Mouse (Mus musculus): ENCODE results near the gene Thada. TPM values are rescaled to one million over a fixed set of nuclear protein-coding genes. Genes with fewer than 3 reads are reported as not detected.

The Thada gene
- total and polyA plus RNA-seq, 2 experiments from 2014 or later = 4.3 to 12.2 TPM

GRCm38 (mm10) chr17:84497559-84497958 lies 31.6 kb upstream of the Thada start:
- no peaks in the 10 kb centered on the region for H3K27me3 ChIP-seq (ENCODE audit: insufficient read depth, low read length)
- H3K36me3 ChIP-seq (ENCODE audit: insufficient read depth, low read length) = no peaks in the 10 kb centered on the region
- no peaks in the 10 kb centered on the region for H3K4me1 ChIP-seq (ENCODE audit: insufficient read depth, low read length)
- no peak overlapping the region for H3K9ac ChIP-seq (replicated peaks; ENCODE audit: low read length, poor library complexity, severe bottlenecking)
- no peak for DNase-seq (ENCODE audit: low spot score)
- 63% methylated on average over 2 of the region's 2 CpGs for WGBS
- no peak for ATAC-seq (ENCODE audit: low FRiP score)
- no peak overlapping the region for H3K4me2 ChIP-seq (ENCODE audit: low read depth, low read length, poor library complexity, severe bottlenecking)
- no peaks in the 10 kb centered on the region for H3K9me3 ChIP-seq (ENCODE audit: low read length)
- H3K4me3 ChIP-seq (ENCODE audit: low read depth, low read length) = no peak overlapping the region
- no peak overlapping the region for H3K27ac ChIP-seq (ENCODE audit: low read depth, low read length)
- no peak for TF ChIP-seq CTCF (IDR thresholded peaks at IDR 0.05)

GRCm38 (mm10) chr17:84497026-84497425 lies 31.0 kb upstream of the Thada start:
- Histone ChIP-seq H3K4me3 (ENCODE audit: low read depth, low read length) (no peak overlapping the region), H3K9ac (replicated peaks; ENCODE audit: low read length, poor library complexity, severe bottlenecking) (no peak overlapping the region), H3K9me3 (ENCODE audit: low read length) (no peaks in the 10 kb centered on the region), H3K4me2 (ENCODE audit: low read depth, low read length, poor library complexity, severe bottlenecking) (no peak overlapping the region), H3K4me1 (ENCODE audit: insufficient read depth, low read length) (no peaks in the 10 kb centered on the region), H3K27ac (ENCODE audit: low read depth, low read length) (no peak overlapping the region), H3K27me3 (ENCODE audit: insufficient read depth, low read length) (no peaks in the 10 kb centered on the region), H3K36me3 (ENCODE audit: insufficient read depth, low read length) (no peaks in the 10 kb centered on the region)
- ATAC-seq (ENCODE audit: low FRiP score) (no peak), DNase-seq (ENCODE audit: low spot score) (no peak)
- TF ChIP-seq CTCF (IDR thresholded peaks at IDR 0.05) = no peak
- 85% methylated on average over 5 of the region's 5 CpGs for WGBS

- no peak for TF ChIP-seq CTCF (IDR thresholded peaks at IDR 0.05)
- Histone ChIP-seq H3K9ac (replicated peaks; ENCODE audit: low read length, poor library complexity, severe bottlenecking) (no peak overlapping the region), H3K27me3 (ENCODE audit: insufficient read depth, low read length) (no peaks in the 10 kb centered on the region), H3K36me3 (ENCODE audit: insufficient read depth, low read length) (no peaks in the 10 kb centered on the region), H3K9me3 (ENCODE audit: low read length) (no peaks in the 10 kb centered on the region), H3K27ac (ENCODE audit: low read depth, low read length) (no peak overlapping the region), H3K4me3 (ENCODE audit: low read depth, low read length) (no peak overlapping the region), H3K4me2 (ENCODE audit: low read depth, low read length, poor library complexity, severe bottlenecking) (no peak overlapping the region), H3K4me1 (ENCODE audit: insufficient read depth, low read length) (no peaks in the 10 kb centered on the region)
- ATAC-seq (ENCODE audit: low FRiP score) (no peak), DNase-seq (ENCODE audit: low spot score) (peak; percentile 81)
- 29% methylated on average over 5 of the region's 5 CpGs for WGBS
Measured at GRCm38 (mm10) chr17:84492255-84492880, 26.4 kb upstream of the Thada start.

GRCm38 (mm10) chr17:84487415-84487814 lies 21.4 kb upstream of the Thada start:
- 92% methylated on average over 2 of the region's 2 CpGs for WGBS
- H3K36me3 ChIP-seq (ENCODE audit: insufficient read depth, low read length) = no peaks in the 10 kb centered on the region
- H3K27ac ChIP-seq (ENCODE audit: low read depth, low read length) = no peak overlapping the region
- no peaks in the 10 kb centered on the region for H3K27me3 ChIP-seq (ENCODE audit: insufficient read depth, low read length)
- TF ChIP-seq CTCF (IDR thresholded peaks at IDR 0.05) = no peak
- H3K4me3 ChIP-seq (ENCODE audit: low read depth, low read length) = no peak overlapping the region
- no peak overlapping the region for H3K9ac ChIP-seq (replicated peaks; ENCODE audit: low read length, poor library complexity, severe bottlenecking)
- ATAC-seq (ENCODE audit: low FRiP score) = no peak
- no peaks in the 10 kb centered on the region for H3K4me1 ChIP-seq (ENCODE audit: insufficient read depth, low read length)
- no peak overlapping the region for H3K4me2 ChIP-seq (ENCODE audit: low read depth, low read length, poor library complexity, severe bottlenecking)
- DNase-seq (ENCODE audit: low spot score) = no peak
- H3K9me3 ChIP-seq (ENCODE audit: low read length) = no peaks in the 10 kb centered on the region

GRCm38 (mm10) chr17:84483673-84484320 lies 17.8 kb upstream of the Thada start:
- DNase-seq (ENCODE audit: low spot score) (no peak), ATAC-seq (ENCODE audit: low FRiP score) (no peak)
- H3K4me2 ChIP-seq (ENCODE audit: low read depth, low read length, poor library complexity, severe bottlenecking) = no peak overlapping the region
- no peak overlapping the region for H3K4me3 ChIP-seq (ENCODE audit: low read depth, low read length)
- H3K9ac ChIP-seq (replicated peaks; ENCODE audit: low read length, poor library complexity, severe bottlenecking) = no peak overlapping the region
- H3K27ac ChIP-seq (ENCODE audit: low read depth, low read length) = no peak overlapping the region
- H3K36me3 ChIP-seq (ENCODE audit: insufficient read depth, low read length) = no peaks in the 10 kb centered on the region
- no peaks in the 10 kb centered on the region for H3K4me1 ChIP-seq (ENCODE audit: insufficient read depth, low read length)
- WGBS = 81% methylated on average over 6 of the region's 6 CpGs
- TF ChIP-seq CTCF (IDR thresholded peaks at IDR 0.05) = no peak
- H3K27me3 ChIP-seq (ENCODE audit: insufficient read depth, low read length) = no peaks in the 10 kb centered on the region
- H3K9me3 ChIP-seq (ENCODE audit: low read length) = no peaks in the 10 kb centered on the region

- DNase-seq (ENCODE audit: low spot score) (no peak), ATAC-seq (ENCODE audit: low FRiP score) (no peak)
- no peaks in the 10 kb centered on the region for H3K4me1 ChIP-seq (ENCODE audit: insufficient read depth, low read length)
- no peak overlapping the region for H3K9ac ChIP-seq (replicated peaks; ENCODE audit: low read length, poor library complexity, severe bottlenecking)
- no peaks in the 10 kb centered on the region for H3K9me3 ChIP-seq (ENCODE audit: low read length)
- H3K27ac ChIP-seq (ENCODE audit: low read depth, low read length) = no peak overlapping the region
- H3K4me3 ChIP-seq (ENCODE audit: low read depth, low read length) = no peak overlapping the region
- no peak overlapping the region for H3K4me2 ChIP-seq (ENCODE audit: low read depth, low read length, poor library complexity, severe bottlenecking)
- WGBS = 91% methylated on average over 3 of the region's 3 CpGs
- no peak for TF ChIP-seq CTCF (IDR thresholded peaks at IDR 0.05)
- no peaks in the 10 kb centered on the region for H3K27me3 ChIP-seq (ENCODE audit: insufficient read depth, low read length)
- no peaks in the 10 kb centered on the region for H3K36me3 ChIP-seq (ENCODE audit: insufficient read depth, low read length)
Measured at GRCm38 (mm10) chr17:84482831-84483230, 16.8 kb upstream of the Thada start.

Measured in midbrain, postnatal 0 days (tissue).